Mouse (Mus musculus) liver, adult 10 weeks (tissue): ENCODE results near the gene Vgll4. TPM values are rescaled to one million over a fixed set of nuclear protein-coding genes. Genes with fewer than 3 reads are reported as not detected.

Experiments used
- polyA plus RNA-seq: library from polyadenylated mRNA; stranded (reverse); fragments of 350-450 nt; fragmentation: Illumina TruSeq; extraction: RNeasy Lipid Tissue Mini Kit (QIAGEN cat#74804); gene quantifications from one replicate; pipeline ENCODE4 v1.2.3, GENCODE M21; 2014; ENCODE audit warnings: low read depth, low replicate concordance

Gene Vgll4
- polyA plus RNA-seq: 3.5 TPM

GRCm38 (mm10) chr6:114969213-114970120, at the start of gene Vgll4:
Gene Vgll4 (minus strand): TSS chr6:114969994.

Other genes with a start within 250 kb of the Vgll4 start
- 2.9 TPM for gene Tamm41, start 67.9 kb upstream of the Vgll4 start, polyA plus RNA-seq
- not detected for gene Syn2, start 164.9 kb upstream of the Vgll4 start, polyA plus RNA-seq